Mouse (Mus musculus) hindbrain, postnatal 0 days (tissue): ENCODE results near the gene Msx2. TPM values are rescaled to one million over a fixed set of nuclear protein-coding genes. Genes with fewer than 3 reads are reported as not detected.

ENCODE experiments used
- ATAC-seq: fragments of 200-750 bp; cut with Nextera tagmentation; 2 replicates; pipeline ENCODE4 v1.8.0; 2017; ENCODE audit warnings: mild to moderate bottlenecking, moderate TSS enrichment, moderate library complexity
- DNase-seq: peaks from one replicate; pipeline ENCODE4 v3.0.0-alpha.2; 2015; ENCODE audit warnings: low spot score
- H3K27ac ChIP-seq: fragments of 300-500 bp; sonication (generic); 2 replicates; pipeline ENCODE4 v1.5.1; 2014; ENCODE audit warnings: mild to moderate bottlenecking
- H3K27me3 ChIP-seq: fragments of 300-500 bp; sonication (generic); 2 replicates; pipeline ENCODE4 v1.6.1; 2014; ENCODE audit warnings: low read length, mixed read lengths; ENCODE audit not compliant: insufficient read depth
- H3K36me3 ChIP-seq: fragments of 300-500 bp; sonication (generic); 2 replicates; pipeline ENCODE4 v1.6.1; 2014; ENCODE audit warnings: low read length, mixed read lengths; ENCODE audit not compliant: insufficient read depth
- H3K4me1 ChIP-seq: fragments of 300-500 bp; sonication (generic); 2 replicates; pipeline ENCODE4 v1.6.1; 2014; ENCODE audit warnings: antibody characterized with exemption, low read length, mixed read lengths; ENCODE audit not compliant: insufficient read depth
- H3K4me2 ChIP-seq: fragments of 300-500 bp; sonication (generic); 2 replicates; pipeline ENCODE4 v1.6.1; 2014; ENCODE audit warnings: low read depth, mild to moderate bottlenecking, low read length, moderate library complexity, mixed read lengths
- H3K4me3 ChIP-seq: fragments of 300-500 bp; sonication (generic); 2 replicates; pipeline ENCODE4 v1.5.1; 2014; ENCODE audit warnings: low read length
- H3K9ac ChIP-seq: fragments of 300-500 bp; sonication (generic); replicated peaks from 2 replicates; pipeline ENCODE4 v1.6.1; 2014; ENCODE audit warnings: mild to moderate bottlenecking, low read length, moderate library complexity, mixed read lengths
- H3K9me3 ChIP-seq: fragments of 300-500 bp; sonication (generic); 2 replicates; pipeline ENCODE4 v1.6.1; 2016; ENCODE audit warnings: low read length, mixed read lengths
- CTCF ChIP-seq: IDR thresholded peaks from 2 replicates; pipeline ENCODE4 v1.5.1; 2016; ENCODE audit warnings: antibody characterized with exemption, control low read depth, low read depth
- WGBS: fragments of 180-500 bp; shearing (Covaris S2); extraction: QIAGEN DNeasy Blood & Tissue Kit; methylation state at CpG from one replicate; pipeline ENCODE4 v1.1.7; 2014; 5-methylcytosine and 5-hydroxymethylcytosine counted together
- polyA plus RNA-seq: library from polyadenylated mRNA; unstranded; fragments of >200 nt; fragmentation: Nextera tagmentation; extraction: Ambion mirVana; gene quantifications from 2 replicates; pipeline ENCODE4 v1.2.1, GENCODE M21; 2015
- total RNA-seq: library from RNA; depleted of rRNA; stranded (reverse); fragments of >200 nt; gene quantifications from 2 replicates; pipeline ENCODE4 v1.2.3, GENCODE M21; 2014; rRNA removed

The Msx2 gene
- total and polyA plus RNA-seq, 2 experiments from 2014 or later = 3.1 to 5.1 TPM

DNA sequence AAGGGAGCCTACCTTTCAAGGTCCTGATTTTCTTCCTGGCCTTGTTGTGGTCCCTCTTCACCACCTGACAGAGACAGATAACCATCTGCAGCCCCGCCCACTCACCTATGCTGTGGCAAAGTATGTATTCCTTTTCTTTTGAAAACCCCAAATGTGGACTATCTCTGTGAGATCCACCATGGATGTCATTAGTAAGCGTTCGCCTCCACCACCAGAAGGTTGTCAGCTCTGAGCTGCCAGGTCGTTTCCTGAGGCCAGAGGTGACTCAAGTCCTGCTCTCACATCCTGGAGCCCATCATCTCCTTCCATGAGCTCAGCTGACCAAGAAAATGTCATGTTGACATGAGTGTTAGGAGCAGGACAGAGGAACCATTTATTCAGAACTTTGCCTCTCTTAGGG is 52.1 kb downstream of the Msx2 start:
- no peak overlapping the region for H3K4me2 ChIP-seq
- H3K4me3 ChIP-seq = no peak overlapping the region
- H3K4me1 ChIP-seq = no peaks in the 10 kb centered on the region
- DNase-seq (no peak), ATAC-seq (no peak)
- H3K36me3 ChIP-seq = no peaks in the 10 kb centered on the region
- H3K27me3 ChIP-seq = no peaks in the 10 kb centered on the region
- no peak for TF ChIP-seq CTCF
- H3K27ac ChIP-seq = no peak overlapping the region
- H3K9ac ChIP-seq = no peak overlapping the region
- H3K9me3 ChIP-seq = no peaks in the 10 kb centered on the region
- WGBS = 80% methylated on average over 4 of the region's 4 CpGs

DNA sequence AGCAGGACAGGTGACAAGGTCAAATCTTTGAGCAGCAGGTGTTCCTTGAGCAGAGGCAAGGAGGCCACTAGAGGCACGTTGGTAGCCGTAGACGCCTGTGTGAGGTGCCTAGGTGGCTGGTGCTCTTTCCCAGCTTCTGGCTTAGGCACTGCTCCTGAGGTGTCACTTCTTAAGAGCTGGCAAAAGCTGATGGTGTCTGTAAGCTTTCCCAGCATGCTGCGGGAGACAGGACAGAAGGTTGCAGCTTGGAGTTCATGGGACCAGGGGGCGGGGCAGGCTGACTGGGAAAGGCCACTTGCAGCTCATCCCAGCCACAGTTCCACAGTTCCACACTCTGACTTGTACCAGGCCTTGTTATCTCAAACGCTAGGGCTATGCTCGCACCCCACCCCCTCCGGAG is 53.2 kb downstream of the Msx2 start:
- 89% methylated on average over 8 of the region's 8 CpGs for WGBS
- ATAC-seq = no peak
- Histone ChIP-seq H3K9me3 (no peaks in the 10 kb centered on the region), H3K9ac (no peak overlapping the region), H3K27ac (no peak overlapping the region), H3K36me3 (no peaks in the 10 kb centered on the region), H3K4me2 (no peak overlapping the region), H3K4me1 (no peaks in the 10 kb centered on the region), H3K27me3 (no peaks in the 10 kb centered on the region), H3K4me3 (no peak overlapping the region)
- TF ChIP-seq CTCF = no peak
- DNase-seq = no peak

DNA sequence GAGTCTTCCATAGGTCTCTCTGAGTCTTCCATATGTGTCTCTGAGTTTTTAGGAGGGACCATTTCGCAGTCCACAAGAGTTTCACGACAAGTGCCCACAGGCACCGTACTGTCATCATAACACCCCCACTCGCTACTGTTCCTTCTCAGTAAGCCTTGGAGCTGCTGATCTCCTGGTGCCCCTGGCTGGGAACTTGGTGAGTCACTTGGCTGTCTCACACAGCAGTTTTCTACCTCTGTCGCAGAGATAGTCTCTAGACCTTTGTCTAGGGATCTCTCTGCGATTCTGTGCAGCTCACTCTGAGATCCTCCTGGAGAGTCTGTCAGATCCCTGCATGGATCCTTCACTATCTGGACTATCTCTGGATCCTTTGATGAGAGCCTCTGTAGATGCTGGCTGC is 55.2 kb downstream of the Msx2 start:
- no peak for TF ChIP-seq CTCF
- 92% methylated on average over 6 of the region's 6 CpGs for WGBS
- Histone ChIP-seq H3K4me3 (no peak overlapping the region), H3K27ac (no peak overlapping the region), H3K9me3 (no peaks in the 10 kb centered on the region), H3K36me3 (no peaks in the 10 kb centered on the region), H3K27me3 (no peaks in the 10 kb centered on the region), H3K4me2 (no peak overlapping the region), H3K9ac (no peak overlapping the region), H3K4me1 (no peaks in the 10 kb centered on the region)
- no peak for DNase-seq
- ATAC-seq = no peak

Other genes with a start within 250 kb of the Msx2 start
- gene Ror2, start 186.9 kb downstream of the Msx2 start, total RNA-seq = 7.0 and 7.5 TPM in 2 replicates
- 2.1 and 2.5 TPM in 2 replicates for gene Ror2, start 186.9 kb downstream of the Msx2 start, polyA plus RNA-seq
- gene Sptlc1, start 95.7 kb downstream of the Msx2 start, total RNA-seq = 30.6 and 31.2 TPM in 2 replicates
- gene Sptlc1, start 95.7 kb downstream of the Msx2 start, polyA plus RNA-seq = 25.6 and 26.4 TPM in 2 replicates